Mouse (Mus musculus) lung, adult 2 months (tissue): Measurements from ENCODE around the gene Ugt2b38.

Experiments
- CTCF ChIP-seq: fragments of 200-500 bp; IDR thresholded peaks from 2 replicates; pipeline ENCODE4 v1.5.1; 2011; ENCODE audit warnings: mild to moderate bottlenecking, low read length, control low read depth; ENCODE audit not compliant: insufficient read depth
- POLR2A ChIP-seq: fragments of 200-500 bp; IDR thresholded peaks from 2 replicates; pipeline ENCODE4 v1.6.1; 2011; ENCODE audit warnings: low read depth, mild to moderate bottlenecking, control low read depth, low read length, borderline replicate concordance; ENCODE audit errors: extremely low read depth

DNA sequence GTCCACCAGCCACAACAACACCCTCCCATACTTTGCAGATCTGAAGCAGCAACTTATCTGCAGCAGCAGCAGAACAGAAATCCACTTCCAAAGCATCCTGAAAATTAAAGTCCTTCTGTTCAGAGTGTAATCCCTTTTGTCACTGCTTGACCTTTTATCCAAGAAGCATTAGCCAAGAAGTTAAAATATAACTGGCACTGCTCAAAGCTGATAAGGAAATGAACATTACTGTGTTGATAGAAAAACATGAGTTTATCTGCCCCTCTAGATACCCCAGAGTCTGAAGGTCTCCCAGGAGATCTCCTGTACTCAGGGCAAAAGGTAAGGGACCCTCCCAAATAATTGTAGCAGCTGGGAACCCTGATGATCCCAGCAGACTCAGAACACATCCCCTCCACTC lies 44.2 kb downstream of the Ugt2b38 start:
- TF ChIP-seq CTCF (no peak), POLR2A (no peak)
